Mouse (Mus musculus) splenic B cell, adult 2 months (primary cell): Measurements from ENCODE around the gene Smug1.

Experiments
- DNase-seq: peaks from one replicate; pipeline ENCODE4 v3.0.0-alpha.2; 2011; ENCODE audit warnings: low read depth, low spot score
- H3K27me3 ChIP-seq: 2 replicates; pipeline ENCODE4 v1.6.1; 2012; ENCODE audit warnings: mild to moderate bottlenecking, low read length, moderate library complexity, mixed read lengths; ENCODE audit not compliant: control insufficient read depth, poor library complexity, insufficient read depth, severe bottlenecking
- H3K36me3 ChIP-seq: 2 replicates; pipeline ENCODE4 v1.6.1; 2012; ENCODE audit warnings: mild to moderate bottlenecking, low read length, moderate library complexity, mixed read lengths; ENCODE audit not compliant: control insufficient read depth, poor library complexity, insufficient read depth, severe bottlenecking

Gene Smug1

DNA sequence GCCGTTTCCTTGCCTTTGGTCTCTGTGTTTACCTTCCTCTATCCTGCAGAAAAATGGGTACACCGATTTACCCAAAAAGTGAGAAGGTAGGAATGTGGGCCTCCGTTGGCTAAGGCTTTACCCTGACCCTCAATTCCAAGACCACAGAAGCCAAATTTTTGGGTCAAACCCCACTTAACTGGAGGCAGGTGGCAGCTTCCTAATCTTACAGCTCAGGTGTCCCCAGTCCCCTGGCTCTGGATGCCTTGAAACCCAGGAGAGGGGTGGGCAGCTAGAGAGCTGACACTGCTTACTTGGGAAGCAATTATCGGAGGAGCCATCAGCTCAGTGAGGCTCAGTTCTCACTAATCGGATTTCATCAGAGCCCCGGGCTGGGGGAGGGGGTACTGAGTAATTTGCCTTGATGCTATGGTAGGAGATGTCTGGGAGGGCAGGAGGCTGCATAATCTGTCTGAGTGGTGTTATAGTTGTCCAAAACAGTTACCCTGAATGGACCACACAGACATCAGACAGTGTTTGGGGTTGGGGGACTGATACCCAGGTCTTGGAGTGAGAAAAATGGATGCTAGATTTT, at the start of gene Smug1:
TSS of gene Smug1 (minus strand) at position 51 of the 574 bp plus-strand sequence.
- no peak for DNase-seq
- H3K36me3 ChIP-seq, result no peaks in the 10 kb centered on the region
- H3K27me3 ChIP-seq, result no peaks in the 10 kb centered on the region

DNA sequence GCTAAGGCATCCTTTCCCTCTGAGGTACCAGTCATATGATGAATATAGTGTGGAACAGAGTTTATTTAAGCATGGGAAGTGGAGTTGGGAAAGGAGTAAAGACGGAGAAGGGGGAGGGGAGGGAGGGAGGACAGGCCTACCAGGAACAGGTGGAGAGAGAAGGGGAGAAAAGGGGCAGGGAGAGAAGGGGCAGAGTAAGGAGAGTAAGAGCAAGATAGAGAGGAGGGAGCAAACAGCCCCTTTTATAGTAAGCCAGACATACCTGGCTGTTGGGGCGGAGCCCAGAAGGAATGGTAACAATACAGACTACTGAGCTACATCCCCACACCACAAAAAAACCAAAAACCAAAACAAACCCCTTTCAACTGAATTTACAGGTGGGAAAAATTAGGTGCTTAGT, 49.2 kb upstream of the Smug1 start:
- H3K36me3 ChIP-seq, result no peaks in the 10 kb centered on the region; the same call in 1 of the 2 replicates
- H3K27me3 ChIP-seq, result no peaks in the 10 kb centered on the region
- DNase-seq, result no peak

DNA sequence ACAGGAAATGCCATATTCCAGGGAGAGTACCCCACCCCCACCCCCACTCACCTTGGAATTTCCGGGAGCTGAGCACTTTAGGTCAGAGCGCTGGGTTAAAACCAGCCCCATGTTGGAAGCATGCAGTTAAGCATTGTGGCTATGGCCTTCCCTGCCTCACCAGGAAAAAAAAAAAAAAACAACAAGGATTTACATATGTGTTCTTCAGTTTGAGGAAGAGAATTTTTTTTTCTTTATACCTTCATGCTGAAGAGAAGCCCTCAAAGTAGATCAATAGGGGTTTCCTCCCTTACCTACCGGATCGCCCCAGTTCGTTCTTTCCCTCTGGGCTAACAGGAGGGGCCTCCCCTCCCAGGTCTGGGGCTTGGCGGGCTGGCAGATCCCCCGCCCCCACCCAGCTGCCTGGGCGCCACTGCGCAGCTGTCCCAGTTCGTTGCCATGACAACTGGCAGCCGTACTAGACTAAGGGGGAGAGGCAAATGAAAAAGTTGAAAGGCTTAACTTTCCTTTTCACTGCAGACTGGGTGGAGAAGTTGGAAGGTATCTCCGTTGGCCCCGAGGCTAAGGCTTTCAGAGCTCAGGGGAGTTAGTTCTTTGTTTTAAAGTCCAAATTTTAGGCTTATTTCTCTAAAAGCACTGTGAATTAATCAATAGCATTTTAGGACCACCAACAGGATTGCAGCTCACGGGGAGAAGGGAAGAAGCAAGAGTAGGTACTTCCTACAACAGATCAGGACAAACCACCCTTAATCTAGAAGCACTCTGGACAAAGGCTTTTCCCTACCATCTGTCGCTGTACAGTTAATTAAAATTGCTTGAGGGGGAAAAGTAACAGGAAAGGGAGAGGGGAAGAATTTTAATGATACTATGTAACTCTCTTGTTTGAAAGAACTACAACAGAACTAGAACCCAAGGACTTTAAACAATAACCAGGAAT, 48.3 kb upstream of the Smug1 start:
- Histone ChIP-seq H3K36me3 (no peaks in the 10 kb centered on the region; the same call in none of the 2 replicates), H3K27me3 (no peaks in the 10 kb centered on the region)
- peak; percentile 79 for DNase-seq

DNA sequence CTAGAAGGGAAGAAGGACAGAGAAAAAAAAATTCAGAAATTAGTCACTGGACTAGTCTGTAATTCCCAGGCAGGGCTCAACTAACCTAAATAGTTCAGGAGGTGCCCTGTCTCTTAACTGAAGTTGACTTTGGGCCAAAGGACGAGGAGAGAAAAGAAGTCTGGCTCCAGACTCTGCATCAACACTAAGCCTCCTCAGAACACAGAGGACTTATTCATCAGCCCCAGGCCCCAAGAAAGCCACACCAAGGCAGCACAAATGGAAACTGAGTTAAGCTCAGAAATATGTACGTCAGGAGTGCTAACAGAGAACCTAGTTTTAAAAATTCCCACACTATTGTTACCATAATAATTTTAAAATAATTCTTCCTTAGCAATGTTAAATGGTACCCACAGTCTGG, 47.3 kb upstream of the Smug1 start:
- H3K27me3 ChIP-seq, result no peaks in the 10 kb centered on the region
- no peak for DNase-seq
- H3K36me3 ChIP-seq, result no peaks in the 10 kb centered on the region; the same call in none of the 2 replicates

DNA sequence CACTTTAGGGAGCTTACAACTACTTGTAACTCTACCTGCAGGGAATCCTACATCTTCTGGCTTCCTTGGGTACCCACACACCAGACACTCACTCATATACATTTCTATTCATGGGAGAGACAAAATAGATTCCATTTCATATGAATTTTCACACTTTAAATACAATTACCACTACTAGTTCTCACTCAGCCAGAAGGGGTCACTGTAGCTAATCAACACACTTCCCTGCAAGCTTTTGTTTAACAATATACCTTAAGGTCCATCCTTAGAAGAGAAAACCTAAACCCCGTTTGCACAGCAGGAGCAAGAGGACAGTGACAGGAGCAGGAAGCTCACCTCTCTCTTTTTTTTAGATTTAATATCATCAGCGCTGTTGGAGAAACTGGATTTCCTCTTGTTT, 38.3 kb upstream of the Smug1 start:
- H3K36me3 ChIP-seq, result peaks cover 7% of the 10 kb centered on the region
- DNase-seq, result peak; percentile 52
- no peaks in the 10 kb centered on the region for H3K27me3 ChIP-seq

DNA sequence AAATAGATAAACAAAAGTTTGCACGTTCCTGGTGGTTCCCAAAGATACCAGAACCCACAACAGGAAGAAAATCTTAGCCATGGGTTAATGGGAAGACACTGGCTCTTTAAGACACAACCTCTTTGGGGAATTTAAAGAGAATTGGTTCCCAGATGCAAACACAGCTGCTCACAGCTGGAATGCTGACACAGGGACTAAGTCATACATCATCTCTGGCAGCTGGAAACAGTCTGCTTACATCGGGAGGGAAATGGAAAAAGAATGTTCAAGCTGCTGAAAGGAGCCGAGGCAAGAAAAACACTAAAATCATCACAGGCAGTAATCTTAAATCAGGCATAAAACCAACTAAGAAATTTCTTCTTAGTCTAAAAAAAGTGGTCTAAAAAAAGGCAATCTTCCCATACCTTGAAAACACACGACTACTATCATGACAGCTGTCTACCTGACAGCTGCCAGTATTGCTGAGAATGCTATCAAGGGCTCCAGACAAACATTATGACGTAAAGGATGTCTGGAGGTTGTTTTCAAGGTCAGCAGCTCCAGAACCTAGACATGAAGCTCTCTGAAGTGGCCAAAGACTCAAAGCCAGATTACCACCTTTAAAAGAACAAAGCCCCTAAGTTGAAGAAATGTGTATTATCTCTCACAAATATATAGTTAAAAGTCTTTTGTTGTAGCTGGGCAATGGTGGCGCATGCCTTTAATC, 35.3 kb upstream of the Smug1 start:
- peaks cover 11% of the 10 kb centered on the region for H3K36me3 ChIP-seq
- no peaks in the 10 kb centered on the region for H3K27me3 ChIP-seq
- no peak for DNase-seq

DNA sequence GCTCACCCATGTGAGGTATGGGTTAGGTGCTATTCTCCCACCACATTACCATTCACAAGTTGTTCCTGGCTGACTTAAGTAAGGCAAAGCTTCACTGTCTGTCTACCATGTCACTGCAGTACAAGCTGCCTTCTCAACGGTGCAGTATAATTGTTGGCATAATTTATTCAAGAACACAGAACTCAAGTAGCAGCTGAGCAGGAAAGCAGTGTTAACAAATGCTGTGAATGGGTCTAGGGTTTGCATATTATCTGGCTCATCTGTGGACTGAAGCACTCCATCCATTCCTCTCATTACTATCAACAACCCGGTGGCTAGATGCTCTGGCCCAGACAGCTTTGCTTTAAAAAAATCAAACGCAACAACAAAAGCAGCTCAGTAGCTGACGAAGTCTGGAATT, 30.9 kb upstream of the Smug1 start:
- no peak for DNase-seq
- peaks cover 5% of the 10 kb centered on the region for H3K36me3 ChIP-seq
- H3K27me3 ChIP-seq, result no peaks in the 10 kb centered on the region

DNA sequence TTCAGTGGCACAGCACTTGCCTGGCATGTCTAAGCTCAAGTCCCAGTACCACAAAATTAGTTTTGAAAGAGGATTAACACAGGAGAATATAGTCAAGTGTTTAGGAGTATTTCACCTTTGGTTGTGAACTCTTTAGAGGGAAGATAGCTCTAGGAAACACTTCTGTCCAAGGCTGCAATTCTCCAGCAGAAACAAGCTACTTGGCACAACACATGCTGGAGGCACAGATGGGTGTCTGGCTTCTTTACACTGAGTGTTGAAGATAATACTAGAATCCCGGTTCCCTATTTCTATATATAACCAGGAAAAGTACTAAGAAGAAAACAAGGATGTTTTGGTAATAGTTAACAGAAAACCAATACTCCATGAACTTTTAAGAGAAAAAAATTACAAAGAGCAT, 29.9 kb upstream of the Smug1 start:
- no peaks in the 10 kb centered on the region for H3K27me3 ChIP-seq
- no peak for DNase-seq
- H3K36me3 ChIP-seq, result peaks cover 5% of the 10 kb centered on the region; the same call in 1 of the 2 replicates

DNA sequence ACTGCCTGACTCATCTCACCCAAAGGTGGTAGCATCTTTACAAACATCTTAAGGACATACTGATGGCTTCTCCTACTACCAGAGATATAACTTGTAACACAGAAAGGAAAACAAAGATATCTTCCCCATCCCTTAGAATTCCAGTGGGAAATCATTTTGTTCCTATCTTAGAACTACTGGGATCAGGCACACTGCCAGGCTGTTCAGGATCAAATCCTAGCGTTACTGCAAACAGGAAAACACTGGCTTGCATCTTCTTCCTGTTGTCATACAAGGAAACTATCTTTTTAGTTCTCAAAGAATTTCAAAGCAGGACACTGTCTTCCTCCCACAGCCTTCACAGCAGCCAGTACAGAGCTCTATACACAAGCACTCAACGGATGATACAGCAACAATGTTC, 26.7 kb upstream of the Smug1 start:
- Histone ChIP-seq H3K36me3 (no peaks in the 10 kb centered on the region; the same call in 1 of the 2 replicates), H3K27me3 (no peaks in the 10 kb centered on the region)
- DNase-seq, result no peak

DNA sequence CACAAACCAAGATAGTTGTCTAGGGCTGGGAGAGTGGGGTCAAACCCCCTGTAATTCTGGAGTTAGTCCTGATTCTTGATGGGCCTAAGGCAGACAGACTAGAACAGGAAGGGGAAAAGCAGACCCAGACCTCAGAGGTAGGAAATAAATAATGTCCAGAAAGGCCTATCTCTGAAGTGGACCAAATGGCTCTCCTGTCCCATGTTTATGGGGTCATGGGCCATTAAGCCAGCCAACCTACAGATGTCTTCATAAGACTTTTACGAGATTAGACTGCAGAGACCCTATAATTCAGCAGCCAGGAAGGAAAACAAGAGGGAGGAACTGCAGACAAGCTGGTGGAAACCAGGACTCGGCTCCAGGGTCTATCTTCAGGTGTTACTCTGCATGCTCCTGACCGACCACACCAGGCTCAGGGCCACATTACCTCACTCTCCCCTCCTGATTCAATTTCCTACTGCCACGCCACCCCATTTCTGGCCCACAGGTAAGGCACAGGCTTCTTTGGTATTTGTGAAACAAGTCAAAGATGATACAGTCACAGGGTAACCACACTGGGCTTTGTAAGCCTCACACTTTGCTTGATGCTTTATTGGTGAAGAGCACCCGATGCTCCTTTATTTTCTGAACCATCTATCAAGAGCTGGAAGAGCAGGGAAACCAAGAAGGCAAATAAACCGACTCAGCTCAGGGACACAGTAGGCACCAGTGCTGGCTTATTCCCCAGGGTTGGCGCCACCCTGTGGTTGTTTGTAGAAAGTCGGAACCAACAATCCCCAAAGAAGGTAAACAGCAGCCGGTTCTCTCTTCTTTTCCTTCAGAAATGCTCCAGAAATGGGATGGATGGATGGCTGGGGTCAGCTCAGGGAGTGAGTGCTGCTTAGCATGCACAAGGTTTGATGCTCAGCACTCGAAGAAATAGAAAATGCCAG, 23.9 kb upstream of the Smug1 start:
- Histone ChIP-seq H3K36me3 (no peaks in the 10 kb centered on the region), H3K27me3 (no peaks in the 10 kb centered on the region)
- peak; percentile 61 for DNase-seq

DNA sequence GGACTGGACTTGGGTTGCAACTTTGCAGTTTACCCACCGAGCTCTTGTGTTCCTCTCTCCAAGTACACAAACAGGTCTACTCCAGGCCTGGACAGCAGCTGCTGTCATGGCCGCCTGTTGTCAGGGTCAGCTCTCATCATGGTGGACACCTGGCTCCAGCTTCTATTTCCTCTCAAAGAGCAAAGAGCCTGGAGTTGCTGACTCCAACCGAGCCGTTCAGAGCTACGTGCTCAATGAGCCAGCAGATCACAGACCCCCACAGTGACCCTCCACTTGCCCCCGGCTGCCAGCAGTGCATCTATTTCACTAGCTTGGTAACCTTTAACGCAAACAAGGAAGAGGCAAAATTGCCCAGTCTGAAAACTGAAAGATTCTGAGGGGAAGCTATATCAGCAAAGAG, 23.2 kb upstream of the Smug1 start:
- no peak for DNase-seq
- Histone ChIP-seq H3K27me3 (no peaks in the 10 kb centered on the region), H3K36me3 (no peaks in the 10 kb centered on the region)

DNA sequence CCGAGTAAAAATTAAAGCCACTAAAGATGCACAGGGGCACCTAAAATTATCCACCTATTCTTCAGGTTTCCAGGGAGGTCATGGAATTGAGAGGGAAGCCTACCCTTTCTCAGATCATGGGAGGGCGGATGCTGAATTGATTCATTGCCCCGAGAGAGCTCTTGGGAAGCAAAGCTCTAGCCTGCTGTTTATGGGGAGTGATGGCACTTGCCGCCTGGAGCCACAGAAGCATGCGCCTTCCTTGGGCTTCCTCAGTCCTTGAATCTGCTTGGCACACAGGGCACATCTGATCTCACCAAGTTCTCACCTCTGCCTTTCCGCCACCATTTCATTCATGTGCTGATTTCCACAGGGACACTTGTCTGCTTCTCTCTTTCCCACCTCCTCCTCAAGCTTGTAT, 20.9 kb upstream of the Smug1 start:
- DNase-seq, result no peak
- Histone ChIP-seq H3K27me3 (no peaks in the 10 kb centered on the region), H3K36me3 (no peaks in the 10 kb centered on the region)

DNA sequence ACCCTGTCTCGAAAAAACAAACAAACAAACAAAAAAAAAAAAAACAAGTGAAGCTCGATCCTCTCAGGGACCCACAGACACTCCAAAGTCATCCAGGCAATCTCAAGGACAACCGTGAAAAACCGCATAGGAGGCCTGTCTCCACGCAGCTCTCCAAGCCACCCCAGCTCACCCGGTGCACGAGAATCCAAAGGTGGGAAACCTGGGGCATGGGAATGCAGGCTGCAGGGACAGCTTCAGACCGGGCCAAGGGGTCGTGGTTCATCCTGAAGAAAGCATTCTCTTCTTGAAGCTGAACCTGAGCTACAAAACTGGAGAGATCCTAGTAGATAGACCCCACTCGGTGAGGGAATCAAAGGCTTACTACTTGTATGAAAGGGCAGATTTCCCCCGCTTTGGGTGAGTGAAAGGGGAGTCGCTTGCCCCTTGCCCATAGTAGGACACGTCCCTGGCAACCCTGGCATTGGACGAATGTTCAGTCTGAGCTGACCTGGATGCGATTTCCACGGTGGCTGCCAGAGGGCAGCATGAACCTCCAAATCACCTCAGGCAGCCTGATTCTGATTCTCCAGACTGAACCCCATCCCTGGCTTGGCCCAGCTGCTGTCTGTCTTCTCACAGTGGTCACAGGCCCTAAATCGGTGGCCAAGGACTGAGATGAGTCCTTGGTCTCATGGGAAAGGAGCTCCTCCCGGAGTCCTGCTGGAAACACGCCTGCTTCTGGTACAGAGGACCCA, 18.7 kb upstream of the Smug1 start:
- Histone ChIP-seq H3K36me3 (no peaks in the 10 kb centered on the region), H3K27me3 (no peaks in the 10 kb centered on the region)
- peak; percentile 55 for DNase-seq
